Mouse (Mus musculus) neural tube, embryonic 15.5 days (tissue): ENCODE results near the gene Zer1. TPM values are rescaled to one million over a fixed set of nuclear protein-coding genes. Genes with fewer than 3 reads are reported as not detected.
A peak's percentile ranks its signal among the peaks of the same experiment; 100 is the strongest.
"Not testable (repeated sequence)": the region's sequence is repeated elsewhere in the genome, so short reads cannot be mapped to it uniquely, and the experiment has no call there.

ENCODE experiments used
- ATAC-seq: fragments of 200-750 bp; cut with Nextera tagmentation; 2 replicates; pipeline ENCODE4 v1.8.0; 2017; ENCODE audit warnings: mild to moderate bottlenecking, moderate TSS enrichment, moderate library complexity; ENCODE audit not compliant: low FRiP score
- H3K27ac ChIP-seq: fragments of 300-500 bp; sonication (generic); replicated peaks from 2 replicates; pipeline ENCODE4 v1.5.1; 2015; ENCODE audit warnings: mild to moderate bottlenecking, inconsistent platforms
- H3K27me3 ChIP-seq: fragments of 300-500 bp; sonication (generic); replicated peaks from 2 replicates; pipeline ENCODE4 v1.6.1; 2015; ENCODE audit warnings: inconsistent platforms
- H3K36me3 ChIP-seq: fragments of 300-500 bp; sonication (generic); 2 replicates; pipeline ENCODE4 v1.6.1; 2015; ENCODE audit warnings: inconsistent platforms
- H3K4me1 ChIP-seq: fragments of 300-500 bp; sonication (generic); 2 replicates; pipeline ENCODE4 v1.6.1; 2015; ENCODE audit warnings: inconsistent platforms
- H3K4me2 ChIP-seq: fragments of 300-500 bp; sonication (generic); 2 replicates; pipeline ENCODE4 v1.6.1; 2015; ENCODE audit warnings: inconsistent platforms, mild to moderate bottlenecking, moderate library complexity
- H3K4me3 ChIP-seq: fragments of 300-500 bp; sonication (generic); replicated peaks from 2 replicates; pipeline ENCODE4 v1.5.1; 2015; ENCODE audit warnings: mild to moderate bottlenecking, inconsistent platforms
- H3K9ac ChIP-seq: fragments of 300-500 bp; sonication (generic); replicated peaks from 2 replicates; pipeline ENCODE4 v1.6.1; 2015; ENCODE audit warnings: mild to moderate bottlenecking, inconsistent platforms
- H3K9me3 ChIP-seq: fragments of 300-500 bp; sonication (generic); replicated peaks from 2 replicates; pipeline ENCODE4 v1.6.1; 2016; ENCODE audit warnings: inconsistent platforms
- WGBS: fragments of 180-500 bp; shearing (Covaris S2); methylation state at CpG from one replicate; pipeline ENCODE4 v1.1.7; 2015; ENCODE audit warnings: mixed read lengths; 5-methylcytosine and 5-hydroxymethylcytosine counted together
- polyA plus RNA-seq: library from polyadenylated mRNA; unstranded; fragments of >200 nt; fragmentation: Nextera tagmentation; extraction: Ambion mirVana; gene quantifications from 2 replicates; pipeline ENCODE4 v1.2.1, GENCODE M21; 2015

Zer1 gene
- polyA plus RNA-seq, 1 experiment from 2014 or later: 14.5 TPM

- Histone ChIP-seq H3K36me3 (no peaks in the 10 kb centered on the region), H3K4me2 (peak overlapping the region; percentile 96), H3K4me1 (peaks cover 35% of the 10 kb centered on the region), H3K9me3 (no peaks in the 10 kb centered on the region), H3K4me3 (peak overlapping the region; percentile 45), H3K9ac (peak overlapping the region; percentile 48), H3K27me3 (no peaks in the 10 kb centered on the region), H3K27ac (peak overlapping the region; percentile 69)
- ATAC-seq: no peak
- WGBS: 9% methylated on average over 36 of the region's 37 CpGs
Measured at GRCm38 (mm10) chr2:30061215-30062166, 62.9 kb downstream of the Zer1 start.

- Histone ChIP-seq H3K4me1 (peaks cover 23% of the 10 kb centered on the region), H3K27me3 (no peaks in the 10 kb centered on the region), H3K27ac (no peak overlapping the region), H3K4me3 (no peak overlapping the region), H3K9me3 (no peaks in the 10 kb centered on the region), H3K4me2 (no peak overlapping the region), H3K9ac (no peak overlapping the region), H3K36me3 (no peaks in the 10 kb centered on the region)
- WGBS: 35% methylated on average over 5 of the region's 5 CpGs
- ATAC-seq: no peak
Measured at GRCm38 (mm10) chr2:30058418-30058817, 66.0 kb downstream of the Zer1 start.

GRCm38 (mm10) chr2:30057223-30057904 lies 67.0 kb downstream of the Zer1 start, which contains the start of gene Set:
Gene Set (plus strand): TSS chr2:30057378.
- H3K4me2 ChIP-seq: no peak within 1 kb of the TSS
- H3K9ac ChIP-seq: no peak within 1 kb of the TSS
- no peaks in the 10 kb centered on the region for H3K27me3 ChIP-seq
- no peak within 1 kb of the TSS for H3K27ac ChIP-seq
- H3K4me3 ChIP-seq: no peak within 1 kb of the TSS
- ATAC-seq: no peak
- 55% methylated on average over 12 of the region's 12 CpGs for WGBS
- H3K9me3 ChIP-seq: no peaks in the 10 kb centered on the region
- peaks cover 13% of the 10 kb centered on the region for H3K4me1 ChIP-seq
- H3K36me3 ChIP-seq: no peaks in the 10 kb centered on the region

- WGBS: 82% methylated on average over 3 of the region's 3 CpGs
- no peak for ATAC-seq
- Histone ChIP-seq H3K4me2 (no peak overlapping the region), H3K4me3 (no peak overlapping the region), H3K4me1 (peaks cover 7% of the 10 kb centered on the region), H3K27me3 (no peaks in the 10 kb centered on the region), H3K27ac (no peak overlapping the region), H3K9ac (no peak overlapping the region), H3K36me3 (no peaks in the 10 kb centered on the region), H3K9me3 (no peaks in the 10 kb centered on the region)
Measured at GRCm38 (mm10) chr2:30056736-30057135, 67.6 kb downstream of the Zer1 start.

GRCm38 (mm10) chr2:30055310-30055709 lies 69.1 kb downstream of the Zer1 start:
- ATAC-seq, H3K9ac ChIP-seq, H3K4me2 ChIP-seq, H3K27ac ChIP-seq, H3K9me3 ChIP-seq, H3K36me3 ChIP-seq, H3K4me3 ChIP-seq, H3K4me1 ChIP-seq, H3K27me3 ChIP-seq: not testable (repeated sequence)
- WGBS: 95% methylated on average over 3 of the region's 3 CpGs

- H3K4me3 ChIP-seq: no peak overlapping the region
- no peak for ATAC-seq
- no peak overlapping the region for H3K27ac ChIP-seq
- no peaks in the 10 kb centered on the region for H3K36me3 ChIP-seq
- no peak overlapping the region for H3K9ac ChIP-seq
- H3K27me3 ChIP-seq: no peaks in the 10 kb centered on the region
- no peak overlapping the region for H3K4me2 ChIP-seq
- H3K4me1 ChIP-seq: peaks cover 12% of the 10 kb centered on the region
- WGBS: 43% methylated on average over 6 of the region's 6 CpGs
- no peaks in the 10 kb centered on the region for H3K9me3 ChIP-seq
Measured at GRCm38 (mm10) chr2:30051992-30052761, 72.2 kb downstream of the Zer1 start.

- ATAC-seq: no peak
- WGBS: 90% methylated on average over 3 of the region's 3 CpGs
Measured at GRCm38 (mm10) chr2:30049831-30050230, 74.6 kb downstream of the Zer1 start.

GRCm38 (mm10) chr2:30048699-30049388 lies 75.5 kb downstream of the Zer1 start, which contains the start of gene Wdr34:
Gene Wdr34 (minus strand): TSS chr2:30048881.
- Histone ChIP-seq H3K9ac (peak within 1 kb of the TSS; percentile 79), H3K4me3 (peak within 1 kb of the TSS; percentile 83), H3K27me3 (no peaks in the 10 kb centered on the region), H3K4me2 (peak within 1 kb of the TSS; percentile 61), H3K36me3 (peaks cover 12% of the 10 kb centered on the region; the same call in 1 of the 2 replicates), H3K4me1 (peaks cover 12% of the 10 kb centered on the region), H3K27ac (peak within 1 kb of the TSS; percentile 98), H3K9me3 (no peaks in the 10 kb centered on the region)
- peak; percentile 96 for ATAC-seq
- WGBS: 1% methylated on average over 54 of the region's 54 CpGs

More at GRCm38 (mm10) chr2:30049831-30050230, 74.6 kb downstream of the Zer1 start:
- Histone ChIP-seq H3K4me3 (no peak overlapping the region), H3K9ac (no peak overlapping the region), H3K27ac (no peak overlapping the region), H3K27me3 (no peaks in the 10 kb centered on the region), H3K9me3 (no peaks in the 10 kb centered on the region), H3K4me1 (peaks cover 12% of the 10 kb centered on the region), H3K4me2 (0 out of 2 replicates have a peak overlapping the region, but pooled peaks have one; percentile 61), H3K36me3 (peaks cover 10% of the 10 kb centered on the region; the same call in 1 of the 2 replicates)

GRCm38 (mm10) chr2:30048101-30048501 lies 76.3 kb downstream of the Zer1 start:
- peak overlapping the region; percentile 79 for H3K9ac ChIP-seq
- no peaks in the 10 kb centered on the region for H3K9me3 ChIP-seq
- H3K4me2 ChIP-seq: peak overlapping the region; percentile 61
- peak overlapping the region; percentile 83 for H3K4me3 ChIP-seq
- no peak for ATAC-seq
- peaks cover 12% of the 10 kb centered on the region for H3K4me1 ChIP-seq
- H3K27me3 ChIP-seq: no peaks in the 10 kb centered on the region
- H3K27ac ChIP-seq: peak overlapping the region; percentile 98
- WGBS: 50% methylated on average over 11 of the region's 11 CpGs
- H3K36me3 ChIP-seq: peaks cover 12% of the 10 kb centered on the region; the same call in 1 of the 2 replicates
